Comparison of ENCODE assay signal across 9 mouse cellular contexts in genomic region chr1:166738029-166738428, GRCm38 (mm10). TPM values are rescaled to one million over a fixed set of nuclear protein-coding genes. Genes with fewer than 3 reads are reported as not detected.
DNase-seq lines count a peak whose midpoint lies in the region; ATAC-seq and TF ChIP-seq lines count a peak whose summit lies in the region.
"Had no signal": no experiment of that assay in that cellular context is flagged by ENCODE, and none has a peak within 500 bp of the region (broad histone marks: within the 10 kb centered on the region; RNA-seq: fewer than 3 reads in every experiment).

No protein-coding gene starts in this region.

- H3K36me3 ChIP-seq in testis, adult 2 months (ENCODE audit: control insufficient read depth, insufficient read depth, low read length), result no peaks in the 10 kb centered on the region
- H3K36me3 ChIP-seq: neural tube, embryonic 12.5 days had no signal

- TF ChIP-seq POLR2A in testis, adult 2 months (IDR thresholded peaks at IDR 0.05; ENCODE audit: control insufficient read depth, low read depth, low read length), result no peak

- no peak overlapping the region for H3K4me3 ChIP-seq in testis, adult 2 months (ENCODE audit: control insufficient read depth, low read depth, low read length)
- H3K4me3 ChIP-seq: neural tube, embryonic 12.5 days had no signal

- no peaks in the 10 kb centered on the region for H3K4me1 ChIP-seq in testis, adult 2 months (ENCODE audit: control insufficient read depth, insufficient read depth, low read length)
- H3K4me1 ChIP-seq: neural tube, embryonic 12.5 days had no signal

- TF ChIP-seq CTCF in testis, adult 2 months (IDR thresholded peaks at IDR 0.05; ENCODE audit: control insufficient read depth, insufficient read depth, insufficient replicate concordance, low read depth, low read length), result peak; percentile 25; the same call in 1 of the 2 replicates

- ATAC-seq in activated CD4-positive, CD25-positive, alpha-beta regulatory T cell, adult 4 months, result no peak

- no peak overlapping the region for H3K27ac ChIP-seq in testis, adult 2 months (ENCODE audit: control insufficient read depth, insufficient read depth, low read depth, low read length)
- H3K27ac ChIP-seq: neural tube, embryonic 12.5 days had no signal

- peak; percentile 17 for DNase-seq in heart, postnatal 4 days
- DNase-seq in heart, adult 8-10 months (ENCODE audit: low spot score), result no peak
- DNase-seq in testis, postnatal 14 days (ENCODE audit: low spot score), result no peak
- peak; percentile 55 to 63 for DNase-seq in cerebellum, postnatal 10 days
- DNase-seq in kidney, postnatal 4 days, result peak; percentile 21 to 24
- peak; percentile 44 for DNase-seq in testis, postnatal 10 days (ENCODE audit: low spot score)

- H3K27me3 ChIP-seq in testis, adult 2 months (ENCODE audit: control insufficient read depth, insufficient read depth, low read length), result no peaks in the 10 kb centered on the region
- H3K27me3 ChIP-seq: neural tube, embryonic 12.5 days had no signal

RNA-seq across cellular contexts. Expression of gene Fmo9, which starts 56.4 kb away (rescaled TPM):
- not detected for total RNA-seq in heart, postnatal 4 days (2021)
- total RNA-seq in heart, adult 8-10 months (2022), result not detected
- not detected in 2 replicates for polyA plus RNA-seq in testis, adult 2 months (2012; rRNA removed)
- not detected for polyA plus RNA-seq in activated CD4-positive, CD25-positive, alpha-beta regulatory T cell, adult 4 months (2017; shearing (Covaris generic))
- polyA plus RNA-seq: neural tube, embryonic 12.5 days had no signal

Comparison
In these comparisons a context has a peak if more than half of its experiments do, and no peak if none do; other contexts are left out.
1. DNase-seq: peak in heart, postnatal 4 days (single experiment), cerebellum, postnatal 10 days (2 of 2), kidney, postnatal 4 days (2 of 2) and testis, postnatal 10 days (single experiment); none in heart, adult 8-10 months (single experiment) and testis, postnatal 14 days (single experiment).